Mouse (Mus musculus) cerebellum, adult 11-12 months (tissue): Measurements from ENCODE around the gene Spata33.
"Not testable (repeated sequence)": the region's sequence is repeated elsewhere in the genome, so short reads cannot be mapped to it uniquely, and the experiment has no call there.

Experiments
- DNase-seq: peaks from one replicate; pipeline ENCODE4 v3.0.0; 2022

Spata33 gene

DNA sequence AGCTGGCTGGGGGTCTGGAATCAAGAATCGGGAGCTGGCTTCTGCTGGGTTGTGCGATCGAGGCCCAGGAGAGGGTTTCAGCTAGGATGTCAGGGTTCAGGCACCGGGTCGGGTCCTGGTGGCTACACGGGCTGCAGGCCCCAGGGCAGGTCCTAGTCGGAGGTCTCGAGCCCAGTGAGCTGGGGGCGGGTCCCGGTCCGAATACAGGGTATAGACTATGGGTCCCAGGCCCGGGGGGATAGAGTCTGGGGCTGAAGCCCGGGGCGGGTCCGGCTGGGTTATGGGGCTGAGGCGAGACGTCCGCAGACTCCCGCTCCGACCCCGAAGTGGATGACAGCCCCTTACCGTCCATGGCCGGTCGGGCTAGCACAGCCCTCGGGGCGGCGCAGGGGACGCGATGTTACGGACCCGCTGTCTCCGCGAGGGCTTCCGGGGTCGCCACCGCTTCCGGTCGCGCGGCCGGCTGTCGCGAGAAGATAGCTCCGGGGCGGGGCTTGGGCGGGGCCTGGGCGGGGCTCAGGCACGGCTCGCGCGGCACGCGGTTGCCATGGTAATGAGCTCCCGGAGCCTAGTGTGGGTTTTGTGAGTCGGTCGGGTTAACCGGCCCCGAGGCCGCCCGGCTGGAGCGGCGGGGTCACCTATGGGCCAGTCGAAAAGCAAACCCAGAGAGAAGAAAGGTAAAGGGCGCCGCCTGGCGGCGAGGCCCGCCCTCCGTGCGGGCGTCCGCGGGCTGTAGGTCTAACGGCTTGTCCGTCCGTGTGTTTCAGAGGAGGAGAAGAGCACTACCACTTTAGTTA is at the start of gene Spata33, which contains the start of gene Chmp1a:
TSS of gene Spata33 (plus strand) at position 512 of the 797 bp plus-strand sequence.
TSS of gene Chmp1a (minus strand) at position 443 of the 797 bp plus-strand sequence.
- peak; percentile 90 for DNase-seq

DNA sequence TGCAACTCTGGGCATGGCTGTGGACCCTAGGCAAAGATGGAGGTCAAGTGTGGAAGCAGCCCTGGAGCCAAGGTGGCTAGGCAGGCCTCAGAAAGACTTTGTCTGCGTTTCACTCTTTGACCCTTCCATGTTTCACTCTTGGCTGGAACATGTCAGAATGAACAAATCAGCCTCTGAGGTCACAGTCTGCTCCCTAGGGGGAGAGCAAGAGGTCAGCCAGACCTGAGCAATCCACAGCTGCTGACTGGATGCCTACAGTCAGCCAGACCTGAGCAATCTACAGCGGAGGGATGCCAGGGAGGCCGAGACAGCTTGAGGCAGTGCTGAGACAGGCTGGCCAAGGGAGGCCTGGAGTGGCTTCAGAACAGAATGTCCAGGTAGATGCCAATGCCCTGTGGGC is 31.2 kb upstream of the Spata33 start:
- DNase-seq = no peak

DNA sequence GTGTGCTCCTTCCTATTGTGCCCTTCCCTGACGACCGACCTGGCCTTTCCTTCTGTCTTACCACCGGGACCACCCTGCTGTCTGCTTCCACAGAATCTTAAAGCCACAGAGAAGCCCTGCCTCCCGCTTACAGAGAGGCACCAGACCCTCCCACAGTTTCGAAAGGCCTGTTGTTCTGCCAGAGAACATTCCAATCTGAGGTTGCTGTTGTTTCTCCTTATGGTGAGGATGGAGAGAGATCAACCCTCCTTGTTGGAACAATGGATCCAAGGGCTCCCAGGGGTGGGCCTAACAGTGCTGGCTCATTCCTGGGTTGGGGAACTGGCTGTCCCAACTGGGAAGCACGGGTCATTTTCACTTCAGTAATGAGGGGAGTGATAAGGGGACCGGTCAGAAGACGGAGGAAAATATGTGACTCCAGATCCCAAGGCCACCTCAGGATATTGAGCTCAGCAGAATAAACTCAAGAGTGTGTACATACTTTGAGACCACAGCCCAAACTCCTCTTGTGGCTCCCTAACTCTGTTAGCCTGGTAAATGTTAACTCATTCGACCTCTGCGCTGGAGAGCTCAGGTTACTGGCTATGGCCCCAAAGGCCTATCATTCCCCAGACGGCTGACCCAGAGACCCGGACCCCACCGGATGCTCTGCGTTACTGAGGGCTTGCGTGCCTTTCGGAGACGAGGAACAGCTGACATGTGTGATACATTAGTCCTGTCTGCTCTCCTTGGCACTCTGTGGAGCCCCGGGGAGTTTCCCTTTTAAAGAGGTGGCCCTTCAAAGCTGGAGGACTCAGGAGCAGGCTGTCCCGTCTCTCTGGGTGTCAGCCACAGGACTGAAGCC is 26.8 kb upstream of the Spata33 start, which contains the start of gene Dpep1:
TSS of gene Dpep1 (plus strand) at position 677 of the 844 bp plus-strand sequence.
- no peak for DNase-seq

DNA sequence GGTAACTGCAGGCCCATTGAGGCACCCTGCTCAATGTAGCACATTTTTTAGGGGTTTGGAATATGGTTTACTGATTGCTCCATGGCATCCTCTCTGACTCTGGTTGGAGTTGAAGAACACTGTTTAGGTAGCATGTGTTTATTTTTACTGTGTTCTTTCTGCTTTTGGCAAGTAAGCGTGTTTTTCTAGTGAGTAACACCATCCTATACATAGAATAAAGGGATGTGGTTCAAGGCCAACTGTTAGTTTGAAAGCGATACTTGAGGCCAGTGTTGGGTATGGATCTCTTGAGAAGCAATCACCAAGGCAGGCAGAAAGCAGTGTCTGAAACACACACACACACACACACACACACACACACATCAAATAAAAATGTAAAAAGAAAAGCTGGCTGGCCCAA is 24.6 kb upstream of the Spata33 start:
- no peak for DNase-seq

DNA sequence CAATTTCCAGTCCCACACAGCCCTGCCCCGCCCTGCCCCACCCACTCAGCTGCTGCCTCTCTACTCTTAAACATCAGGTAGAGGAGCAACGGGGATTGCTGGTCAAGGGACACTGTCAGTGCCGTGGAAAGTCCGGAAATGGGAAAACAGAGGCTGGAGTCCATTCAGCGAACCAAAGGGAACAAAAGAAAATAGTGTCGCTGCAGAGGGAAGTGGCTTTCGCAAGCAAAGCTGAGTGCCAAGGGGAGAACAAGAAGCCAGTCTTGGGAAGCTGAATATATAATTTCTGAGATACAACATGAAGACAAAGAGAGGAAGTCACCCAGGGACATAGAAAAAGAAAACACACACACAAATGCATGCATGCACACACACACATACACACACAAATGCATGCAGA is 23.8 kb upstream of the Spata33 start:
- DNase-seq = no peak

DNA sequence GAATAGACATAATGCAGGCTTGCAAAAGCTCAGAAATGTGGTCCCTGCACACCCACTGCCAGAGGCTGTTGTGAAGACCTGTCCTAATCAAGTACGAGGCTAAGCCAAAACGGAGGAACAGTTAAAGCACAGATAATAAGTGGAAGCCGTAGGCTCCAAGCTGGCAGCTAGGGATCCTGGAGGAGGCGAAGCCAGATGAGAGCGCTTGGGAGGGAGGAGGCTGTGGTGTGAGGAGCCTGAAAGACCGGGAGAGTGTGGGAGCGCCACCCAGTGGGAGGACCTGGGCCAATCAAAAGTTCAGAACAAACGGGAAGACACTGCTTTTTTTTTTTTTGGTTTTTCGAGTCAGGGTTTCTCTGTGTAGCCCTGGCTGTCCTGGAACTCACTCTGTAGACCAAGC is 22.0 kb upstream of the Spata33 start:
- no peak for DNase-seq

DNA sequence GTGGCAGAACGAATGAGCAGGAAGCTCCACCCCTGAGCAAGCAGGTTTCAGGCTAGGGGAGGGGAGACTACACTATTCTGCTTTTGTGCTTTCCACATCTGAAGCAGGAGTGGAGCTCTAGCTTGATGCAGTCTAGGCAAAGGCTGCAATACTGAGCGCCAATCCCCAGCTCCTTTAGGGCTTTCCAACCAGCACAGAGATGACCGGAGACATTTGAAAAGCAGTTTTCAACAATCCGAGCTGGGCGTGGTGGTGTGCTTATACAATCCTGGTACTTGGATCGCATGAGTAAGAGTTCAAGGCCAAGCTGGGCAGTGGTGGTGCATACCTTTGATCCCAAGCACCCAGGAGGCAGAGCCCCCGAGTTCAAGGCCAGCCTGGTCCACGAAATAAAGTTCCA is 20.7 kb upstream of the Spata33 start:
- DNase-seq = no peak

DNA sequence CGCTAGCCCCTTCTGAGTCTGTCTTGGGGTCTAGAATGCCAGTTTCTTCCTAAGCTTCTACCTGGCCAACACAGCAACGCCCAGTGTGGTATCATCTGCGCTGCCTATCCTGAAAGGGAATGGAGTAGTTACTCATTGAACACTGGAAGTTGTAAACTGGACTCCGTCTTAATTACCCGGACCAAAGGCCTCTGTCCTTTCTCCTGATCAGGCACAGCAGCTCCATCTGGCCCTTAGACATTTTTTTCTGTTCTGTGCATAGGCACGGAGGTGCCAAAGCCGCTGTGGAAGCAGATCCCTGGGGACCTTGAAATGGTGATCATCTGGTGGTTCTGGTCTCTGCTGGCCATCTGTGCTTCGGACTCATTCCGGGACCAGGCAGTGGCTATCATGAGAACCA is 18.9 kb upstream of the Spata33 start:
- no peak for DNase-seq

DNA sequence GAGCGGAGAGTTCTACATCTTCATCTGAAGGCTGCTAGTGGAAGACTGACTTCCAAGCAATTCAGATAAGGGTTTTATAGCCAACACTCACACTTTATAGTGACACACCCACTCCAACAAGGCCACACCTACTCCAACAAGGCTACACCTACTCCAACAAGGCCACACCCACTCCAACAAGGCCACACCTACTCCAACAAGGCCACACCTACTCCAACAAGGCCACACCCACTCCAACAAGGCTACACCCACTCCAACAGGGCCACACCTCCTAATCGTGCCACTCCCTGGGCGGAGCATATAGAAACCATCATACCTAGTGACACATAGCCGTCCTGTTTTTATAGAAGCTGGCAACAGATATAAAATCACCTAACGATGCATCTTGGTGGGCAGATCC is 15.6 kb upstream of the Spata33 start:
- DNase-seq = not testable (repeated sequence)

DNA sequence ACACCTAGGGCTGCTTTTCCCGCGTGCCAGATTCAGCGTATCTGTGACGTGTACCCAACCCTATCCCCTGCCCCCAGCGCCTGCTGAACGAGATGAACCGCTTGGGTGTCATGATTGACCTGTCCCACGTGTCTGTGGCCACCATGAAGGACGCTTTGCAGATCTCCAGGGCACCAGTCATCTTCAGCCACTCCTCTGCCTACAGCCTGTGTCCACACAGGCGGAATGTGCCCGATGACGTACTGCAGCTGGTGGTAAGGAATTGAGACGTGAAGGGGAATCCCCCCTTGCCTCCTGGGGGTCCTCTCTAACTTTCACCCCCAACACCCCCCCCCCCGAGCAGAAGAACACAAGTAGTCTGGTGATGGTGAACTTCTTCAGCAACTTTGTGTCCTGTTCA is 12.8 kb upstream of the Spata33 start:
- no peak for DNase-seq

DNA sequence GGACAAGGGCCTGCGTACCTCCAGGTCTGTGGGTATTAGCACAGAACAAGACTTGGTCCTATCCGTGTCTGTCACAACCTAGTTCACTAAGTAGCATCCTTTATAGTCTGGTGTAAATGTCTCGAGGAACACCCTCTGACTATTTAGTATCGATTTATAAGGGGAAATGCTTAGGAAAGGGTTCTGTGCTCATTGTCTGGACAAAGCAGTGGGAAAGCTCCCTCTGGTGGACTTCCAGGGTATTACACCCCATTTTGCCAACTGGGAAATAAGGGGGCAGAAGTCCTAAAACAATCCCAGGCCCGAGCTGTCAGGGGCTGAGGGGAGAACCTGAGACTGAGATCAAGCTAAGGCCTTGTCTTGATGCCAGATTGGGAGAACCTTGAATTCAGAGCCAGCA is 10.3 kb upstream of the Spata33 start:
- DNase-seq = peak; percentile 39

DNA sequence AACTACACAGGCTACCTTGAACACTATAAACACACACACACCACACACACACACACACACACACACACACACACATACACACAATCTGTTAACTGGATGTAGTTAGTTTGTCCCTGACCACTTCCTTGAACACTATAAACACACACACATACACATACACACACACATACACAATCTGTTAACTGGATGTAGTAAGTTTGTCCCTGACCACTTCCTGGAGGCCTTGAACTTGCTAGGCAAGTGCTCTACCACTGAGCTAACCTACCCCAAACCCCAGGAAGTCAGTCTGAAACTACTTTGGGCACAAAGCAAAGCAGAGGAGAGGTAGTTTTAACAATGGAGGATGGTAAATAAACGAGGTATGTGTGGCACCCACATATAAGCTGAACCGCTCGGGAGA is 9.1 kb upstream of the Spata33 start:
- no peak for DNase-seq

DNA sequence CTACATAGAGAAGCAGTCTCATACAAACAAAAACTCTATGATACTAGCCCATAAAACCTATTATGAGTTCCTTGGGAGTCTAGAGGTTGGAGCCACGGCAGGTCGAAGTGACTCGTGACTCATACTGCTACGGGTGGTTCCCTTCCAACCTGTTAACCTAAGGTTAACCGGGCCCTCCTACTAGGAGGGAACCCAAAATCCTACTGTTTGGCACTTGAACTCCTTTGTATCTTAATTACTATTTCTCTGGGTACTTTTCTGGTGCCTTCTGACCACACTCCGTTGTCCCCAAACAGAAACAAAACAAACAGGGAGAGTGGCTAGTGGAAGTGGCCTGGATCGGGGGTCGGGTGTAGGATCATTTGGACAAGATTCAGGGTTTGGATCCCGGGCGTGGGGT is 756 bp upstream of the Spata33 start:
- no peak for DNase-seq

DNA sequence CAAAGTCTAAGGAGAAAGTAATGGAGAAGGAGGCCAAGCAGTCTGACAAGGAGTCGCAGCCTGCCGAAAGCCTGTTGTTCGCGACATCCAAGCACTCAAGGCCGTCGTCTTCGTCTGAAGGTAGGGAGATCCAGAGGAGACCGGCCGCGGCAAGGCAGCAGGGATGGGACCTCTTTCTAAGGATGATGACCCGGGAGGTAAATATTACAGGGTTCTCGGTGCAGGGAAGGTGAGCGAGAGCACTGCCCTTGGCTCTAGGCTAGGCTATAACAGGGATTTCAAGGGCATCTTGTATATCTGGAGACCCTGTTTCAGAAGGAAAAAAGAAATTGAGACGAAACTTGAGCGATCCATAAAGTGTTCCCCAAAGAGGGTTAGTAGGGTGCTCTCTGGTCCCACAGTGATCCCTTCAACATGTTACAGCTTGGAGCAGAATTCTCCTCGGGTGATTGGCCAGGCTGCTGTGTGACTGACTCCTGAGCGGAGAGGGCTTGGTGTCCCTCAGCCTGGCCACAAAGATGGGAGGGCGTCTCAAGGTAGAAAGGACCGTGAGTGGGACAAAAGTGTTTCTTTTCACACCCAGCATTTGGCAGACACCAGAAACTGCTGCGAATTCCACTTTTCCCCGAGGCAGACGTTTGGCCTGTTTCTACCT is 613 bp downstream of the Spata33 start:
- no peak for DNase-seq

DNA sequence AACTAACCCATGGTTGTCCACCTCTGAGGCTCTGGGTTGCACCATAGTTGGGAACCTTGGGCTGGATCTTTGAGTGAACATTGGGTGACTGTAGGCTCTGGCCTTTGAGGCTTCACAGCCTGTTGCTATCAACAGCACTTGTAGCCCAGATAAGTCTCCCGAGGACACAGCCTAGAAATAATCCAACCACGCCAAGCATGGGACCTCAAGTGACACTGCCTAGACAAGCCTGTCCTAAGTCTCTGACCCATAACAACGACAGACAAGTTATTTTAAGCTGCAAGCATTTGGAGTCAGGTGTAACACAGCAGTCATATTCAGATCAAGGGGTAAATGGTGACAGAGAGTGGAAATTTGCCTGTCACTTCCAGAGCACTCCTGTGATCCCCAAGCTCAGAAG is 2.8 kb downstream of the Spata33 start:
- no peak for DNase-seq

DNA sequence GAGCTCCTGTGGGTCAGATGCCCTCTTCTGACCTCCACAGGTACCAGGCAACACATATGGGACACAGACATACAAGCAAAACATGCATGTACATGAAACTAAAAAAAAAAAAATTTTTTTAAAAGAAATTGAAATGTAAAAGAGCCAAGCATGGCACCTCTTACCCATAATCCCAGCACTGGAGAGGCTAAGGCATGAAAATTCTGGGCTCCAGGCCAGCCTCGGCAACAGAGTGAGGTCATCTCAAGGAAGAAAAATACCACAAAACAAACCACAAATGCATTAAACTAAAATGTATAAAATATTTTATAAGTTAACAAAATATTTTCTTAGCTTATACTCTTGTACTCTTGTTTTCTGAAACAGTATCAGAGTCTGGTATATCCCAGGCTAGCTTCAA is 8.3 kb downstream of the Spata33 start:
- no peak for DNase-seq

DNA sequence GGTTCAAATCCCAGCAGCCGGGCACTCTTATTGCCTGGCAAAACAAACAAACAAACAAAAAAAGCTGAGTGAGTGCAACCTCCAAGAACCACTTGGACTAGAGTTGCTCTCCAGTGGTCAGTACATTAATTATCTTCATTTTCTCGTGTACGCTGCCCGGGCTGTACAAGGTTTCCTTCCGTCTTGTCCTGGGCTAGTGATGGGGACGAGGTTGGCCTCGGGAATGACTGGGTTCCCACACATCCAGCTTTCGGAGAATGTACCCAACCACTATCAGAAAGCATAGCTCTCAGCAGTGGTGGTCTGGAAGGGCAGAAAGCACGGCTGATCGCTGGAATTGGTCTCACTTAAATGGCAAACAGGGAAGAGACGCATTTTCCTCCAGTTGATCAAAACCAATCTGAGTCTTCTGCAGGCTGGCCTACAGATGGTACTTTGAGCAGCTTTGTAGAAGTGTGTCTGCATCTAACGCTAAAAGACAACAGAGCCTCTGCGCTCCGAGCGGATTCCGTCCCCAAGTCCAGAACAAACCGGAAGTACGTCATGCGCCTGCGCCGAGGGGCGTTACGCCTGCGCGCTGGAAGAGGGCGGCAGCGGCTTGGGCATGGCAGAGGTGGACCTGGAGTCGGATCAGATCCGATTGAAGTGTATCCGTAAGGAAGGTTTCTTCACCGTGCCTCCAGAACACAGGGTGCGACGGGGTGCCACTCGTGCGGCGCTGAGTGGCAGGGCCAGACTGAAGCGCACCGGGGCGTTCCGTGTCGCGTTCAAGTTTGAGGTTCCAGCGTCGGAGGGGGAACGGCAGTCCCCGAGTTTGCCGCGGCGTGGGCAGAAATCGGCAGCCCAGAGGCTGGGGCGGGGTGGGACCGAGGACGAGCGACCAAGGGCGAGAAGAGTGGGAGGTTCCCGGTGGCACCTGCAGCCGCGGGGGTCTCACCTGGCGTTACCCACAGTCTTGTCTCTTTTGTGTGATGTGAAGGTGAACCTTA is 11.9 kb downstream of the Spata33 start, which contains the start of gene Cdk10:
TSS of gene Cdk10 (plus strand) at position 565 of the 989 bp plus-strand sequence.
- DNase-seq = peak; percentile 91

DNA sequence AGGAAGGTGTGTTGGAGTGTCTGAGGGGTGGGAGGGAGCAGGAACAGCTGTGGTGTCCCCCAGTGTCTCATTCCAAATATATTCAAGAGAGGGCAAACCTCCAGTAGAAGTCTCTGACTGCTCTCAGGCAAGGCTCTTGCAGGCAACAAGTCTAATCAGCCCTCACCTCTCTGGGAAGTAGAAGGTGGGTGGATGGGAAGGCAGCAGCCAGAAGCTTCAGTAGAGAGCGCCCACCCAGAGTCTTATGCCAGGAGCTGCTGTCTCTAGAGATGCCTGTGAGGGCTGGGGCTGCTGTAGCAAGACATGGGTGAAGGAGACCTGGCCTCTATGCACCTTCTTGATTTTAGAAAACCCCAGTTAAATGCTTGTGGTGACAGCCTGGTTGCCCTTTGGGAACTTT is 15.8 kb downstream of the Spata33 start:
- DNase-seq = no peak

DNA sequence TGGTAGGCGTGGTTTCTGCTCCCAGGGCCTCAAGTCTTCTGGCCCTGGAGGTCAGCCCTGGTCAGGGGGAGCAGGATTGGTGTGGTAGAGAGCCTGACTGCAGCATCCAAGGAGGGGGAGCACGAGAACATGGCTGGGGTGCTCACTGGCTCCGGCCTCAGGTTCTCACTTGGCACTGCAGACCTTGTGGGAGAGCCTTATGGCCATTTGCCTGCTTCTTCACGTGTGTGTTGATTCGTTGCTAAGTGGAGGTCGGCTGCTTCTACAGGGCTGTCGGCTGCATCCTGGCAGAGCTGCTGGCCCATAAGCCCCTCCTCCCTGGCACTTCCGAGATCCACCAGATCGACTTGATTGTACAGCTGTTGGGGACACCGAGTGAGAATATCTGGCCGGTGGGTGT is 17.7 kb downstream of the Spata33 start:
- not testable (repeated sequence) for DNase-seq

DNA sequence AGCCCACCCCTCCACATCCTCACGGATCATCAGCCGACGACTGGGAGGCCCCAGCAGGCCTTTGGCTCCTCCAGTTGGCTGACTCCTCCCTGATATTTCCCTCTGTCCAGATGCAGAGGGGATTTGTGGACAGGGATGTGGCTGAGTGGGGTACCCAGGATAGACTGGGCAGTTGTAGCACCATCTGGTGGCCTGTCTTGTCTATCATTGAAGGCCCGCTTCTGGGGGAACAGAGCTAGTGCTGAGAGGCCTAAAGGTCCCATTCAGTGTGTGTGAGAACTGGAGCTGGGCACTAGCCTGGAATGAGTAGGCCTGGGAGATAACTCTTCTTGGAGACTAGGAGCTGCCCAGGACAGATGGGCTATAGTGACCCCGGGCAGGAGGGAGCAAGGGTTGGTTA is 19.1 kb downstream of the Spata33 start:
- no peak for DNase-seq

DNA sequence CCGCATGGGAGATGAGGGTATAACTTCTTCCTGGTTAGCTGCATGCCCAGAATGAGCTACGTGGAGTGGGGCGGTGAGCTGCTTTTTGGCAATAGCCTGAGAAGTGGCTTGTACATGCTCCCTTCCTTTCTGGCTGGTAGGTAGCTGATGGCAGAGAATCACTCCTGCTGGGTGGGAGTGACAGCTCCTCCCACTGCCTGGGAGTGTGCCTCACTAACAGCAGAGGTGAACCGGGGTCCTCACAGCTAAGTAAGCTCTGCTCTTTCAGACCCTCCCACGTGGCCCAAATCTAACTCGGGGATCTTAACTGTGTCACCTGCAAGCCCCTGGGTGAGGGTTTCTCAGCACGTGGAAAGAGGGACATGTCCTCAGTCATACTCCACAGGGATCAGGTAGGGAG is 19.9 kb downstream of the Spata33 start:
- DNase-seq = no peak

DNA sequence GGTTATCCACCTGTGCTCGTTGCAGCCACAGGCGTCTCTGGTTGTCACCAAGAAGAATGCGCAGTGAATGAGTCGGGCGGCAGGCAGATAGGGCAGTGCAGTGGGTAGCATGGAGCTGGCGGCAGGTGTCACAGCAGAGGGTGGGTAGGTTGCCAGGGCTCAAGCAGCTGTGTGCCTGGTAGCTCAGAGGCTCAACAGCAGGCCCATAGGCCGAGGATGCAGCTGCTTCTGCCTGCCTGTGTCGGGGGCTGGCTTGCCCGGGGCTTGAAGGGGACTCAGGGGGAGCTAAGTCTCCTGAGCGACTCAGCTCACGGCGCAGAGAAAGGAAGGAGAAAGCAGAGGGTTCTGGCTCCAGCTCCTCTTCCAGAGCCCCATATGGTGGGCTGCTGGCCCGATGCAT is 20.7 kb downstream of the Spata33 start:
- no peak for DNase-seq
